Mouse (Mus musculus) cerebellum, adult 9-10 months (tissue): ENCODE measurements around the gene Sqstm1.

Source experiments
- DNase-seq: peaks from one replicate; pipeline ENCODE4 v3.0.0; 2022

Gene Sqstm1

GRCm38 (mm10) chr11:50210505-50211151 lies at the start of gene Sqstm1, which contains the start of gene Mgat4b:
TSS of gene Sqstm1 (minus strand) at chr11:50210827.
TSS of gene Mgat4b (plus strand) at chr11:50210890.
- DNase-seq, result peak; percentile 84

GRCm38 (mm10) chr11:50258310-50258709 lies 47.7 kb upstream of the Sqstm1 start:
- no peak for DNase-seq

DNA sequence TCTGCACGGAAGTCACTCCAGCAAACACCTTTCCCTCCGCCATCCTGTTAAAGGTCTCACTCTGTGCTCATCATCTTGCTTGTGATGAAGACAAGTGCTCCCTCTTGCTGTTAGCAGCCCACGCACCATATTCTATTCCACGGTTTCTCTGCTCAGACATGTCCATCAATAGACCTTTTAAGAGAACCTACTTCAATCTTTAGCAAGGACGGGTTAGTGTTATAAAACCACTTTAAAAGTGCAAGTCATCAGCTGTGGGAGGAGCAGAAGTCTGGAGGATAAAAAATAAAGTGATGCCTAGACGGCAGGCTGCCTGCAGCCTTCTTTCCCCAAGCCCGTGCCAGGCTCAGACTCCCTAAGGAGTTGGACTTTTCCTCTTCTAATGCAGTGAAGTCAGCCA lies 46.0 kb upstream of the Sqstm1 start:
- DNase-seq, result no peak

GRCm38 (mm10) chr11:50254010-50254580 lies 43.5 kb upstream of the Sqstm1 start:
- DNase-seq, result peak; percentile 62

GRCm38 (mm10) chr11:50253393-50253792 lies 42.8 kb upstream of the Sqstm1 start:
- DNase-seq, result no peak

- DNase-seq, result no peak
These were observed 42.1 kb upstream of the Sqstm1 start for GRCm38 (mm10) chr11:50252684-50253265.

DNA sequence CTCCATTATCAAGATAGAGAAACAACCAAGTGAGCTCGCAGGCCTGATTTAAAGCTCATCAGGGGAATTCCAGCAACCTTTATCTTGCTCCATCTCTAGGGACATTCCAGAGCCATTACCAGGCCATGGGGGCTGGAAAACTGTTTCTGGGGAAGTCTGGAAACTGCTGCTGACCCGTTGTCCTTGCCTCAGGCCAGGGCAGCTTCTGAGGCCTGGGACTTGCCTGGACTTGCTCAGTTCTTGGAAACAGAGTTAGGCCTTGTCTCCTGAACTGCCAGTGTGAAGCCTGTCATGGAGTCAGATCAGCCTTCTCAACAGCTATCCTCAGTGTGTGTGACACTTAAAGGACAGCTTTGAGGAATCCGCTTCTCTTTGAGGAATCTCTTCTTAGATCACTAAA lies 41.5 kb upstream of the Sqstm1 start:
- DNase-seq, result no peak

- DNase-seq, result no peak
These were observed 38.0 kb upstream of the Sqstm1 start for GRCm38 (mm10) chr11:50248473-50249171.

DNA sequence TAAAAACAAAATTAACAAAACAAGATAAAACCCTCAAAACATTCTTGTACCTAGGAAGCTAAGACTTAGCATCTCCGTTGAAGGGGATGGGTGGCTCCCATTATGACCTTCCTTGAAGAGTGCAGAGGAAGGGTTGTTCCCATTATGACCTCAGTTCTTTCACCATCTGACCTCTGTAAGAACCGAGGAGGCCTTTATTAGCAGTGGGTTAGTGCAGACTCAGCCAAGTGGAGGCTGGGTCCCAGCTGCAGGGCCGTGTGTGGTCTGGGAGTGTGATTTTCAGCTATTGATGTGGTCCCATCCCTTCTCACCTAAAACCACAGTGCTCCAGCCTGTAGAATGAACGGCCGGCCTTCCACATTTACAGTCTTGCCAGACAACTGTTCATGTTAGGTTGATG lies 34.6 kb upstream of the Sqstm1 start:
- no peak for DNase-seq

DNA sequence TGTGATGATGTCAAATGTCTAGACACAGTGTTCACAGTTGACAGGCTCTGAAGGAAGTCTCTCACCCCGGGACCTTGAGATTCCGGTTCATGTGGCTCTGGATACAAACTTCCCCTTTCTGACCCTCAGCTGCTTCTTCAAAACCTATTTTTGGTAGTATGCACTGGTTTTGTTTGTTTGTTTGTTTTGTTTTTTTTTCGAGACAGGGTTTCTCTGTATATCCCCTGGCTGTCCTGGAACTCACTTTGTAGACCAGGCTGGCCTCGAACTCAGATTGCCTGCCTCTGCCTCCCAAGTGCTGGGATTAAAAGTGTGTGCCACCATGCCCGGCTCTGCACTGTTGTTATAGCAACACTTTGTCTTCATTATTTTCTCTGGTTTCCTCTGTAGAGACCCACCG lies 33.3 kb upstream of the Sqstm1 start:
- DNase-seq, result no peak

DNA sequence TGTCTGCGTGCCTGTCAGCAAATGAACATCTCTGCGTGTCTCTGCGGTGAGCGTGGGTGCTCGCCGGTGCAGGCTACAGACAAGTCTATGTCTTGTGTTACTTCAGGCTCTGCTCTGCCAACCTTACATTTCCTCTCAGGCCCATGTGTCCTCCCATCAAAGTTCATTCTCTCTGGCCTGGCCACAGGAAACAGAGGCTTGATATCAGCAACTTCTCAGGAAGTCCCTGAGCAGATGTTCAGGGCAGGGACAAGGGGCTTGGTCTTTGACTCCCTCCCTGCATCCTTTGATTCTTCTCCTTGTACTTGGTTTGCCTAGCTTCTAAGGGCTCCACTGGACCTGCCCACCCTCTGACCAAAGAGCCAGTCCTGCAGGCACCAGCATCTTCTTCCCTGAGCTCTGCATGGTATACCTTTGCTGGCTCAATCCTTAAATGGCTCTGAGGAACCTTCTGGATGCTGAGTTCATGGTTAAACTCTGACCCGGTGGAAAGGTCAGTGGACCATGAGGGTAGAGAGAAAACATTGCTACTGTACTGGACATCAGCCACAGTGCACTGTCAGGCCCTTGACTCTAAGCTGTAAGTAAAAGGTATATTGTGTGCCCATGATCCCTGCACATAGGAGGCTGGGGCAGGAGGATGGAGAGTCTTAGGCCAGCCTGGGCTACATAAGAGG lies 29.7 kb upstream of the Sqstm1 start:
- no peak for DNase-seq

- no peak for DNase-seq
These were observed 28.5 kb upstream of the Sqstm1 start for GRCm38 (mm10) chr11:50238821-50239791.

DNA sequence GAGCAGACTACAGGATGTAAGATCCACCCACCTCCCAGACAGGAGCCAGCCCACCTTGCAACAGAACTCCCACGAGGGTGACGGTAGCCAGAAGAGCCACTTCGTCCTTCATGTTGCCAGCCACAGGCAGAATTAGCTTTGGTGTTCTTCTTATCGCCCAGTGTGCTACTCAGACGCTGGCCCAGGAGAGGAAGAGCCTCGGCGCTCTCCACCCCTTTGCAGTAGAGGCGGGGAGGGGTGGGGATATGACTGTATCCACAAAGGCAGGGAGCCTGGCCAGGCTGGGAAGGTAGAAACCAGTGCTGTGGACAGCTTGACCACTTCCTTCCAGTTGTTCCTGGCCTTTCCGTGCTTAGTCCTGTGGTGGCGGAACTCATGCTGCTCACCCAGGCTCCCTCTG lies 27.7 kb upstream of the Sqstm1 start, which contains the start of gene Ltc4s:
Ltc4s (minus strand) TSS at position 293 of the 400 bp plus-strand sequence.
- DNase-seq, result no peak

DNA sequence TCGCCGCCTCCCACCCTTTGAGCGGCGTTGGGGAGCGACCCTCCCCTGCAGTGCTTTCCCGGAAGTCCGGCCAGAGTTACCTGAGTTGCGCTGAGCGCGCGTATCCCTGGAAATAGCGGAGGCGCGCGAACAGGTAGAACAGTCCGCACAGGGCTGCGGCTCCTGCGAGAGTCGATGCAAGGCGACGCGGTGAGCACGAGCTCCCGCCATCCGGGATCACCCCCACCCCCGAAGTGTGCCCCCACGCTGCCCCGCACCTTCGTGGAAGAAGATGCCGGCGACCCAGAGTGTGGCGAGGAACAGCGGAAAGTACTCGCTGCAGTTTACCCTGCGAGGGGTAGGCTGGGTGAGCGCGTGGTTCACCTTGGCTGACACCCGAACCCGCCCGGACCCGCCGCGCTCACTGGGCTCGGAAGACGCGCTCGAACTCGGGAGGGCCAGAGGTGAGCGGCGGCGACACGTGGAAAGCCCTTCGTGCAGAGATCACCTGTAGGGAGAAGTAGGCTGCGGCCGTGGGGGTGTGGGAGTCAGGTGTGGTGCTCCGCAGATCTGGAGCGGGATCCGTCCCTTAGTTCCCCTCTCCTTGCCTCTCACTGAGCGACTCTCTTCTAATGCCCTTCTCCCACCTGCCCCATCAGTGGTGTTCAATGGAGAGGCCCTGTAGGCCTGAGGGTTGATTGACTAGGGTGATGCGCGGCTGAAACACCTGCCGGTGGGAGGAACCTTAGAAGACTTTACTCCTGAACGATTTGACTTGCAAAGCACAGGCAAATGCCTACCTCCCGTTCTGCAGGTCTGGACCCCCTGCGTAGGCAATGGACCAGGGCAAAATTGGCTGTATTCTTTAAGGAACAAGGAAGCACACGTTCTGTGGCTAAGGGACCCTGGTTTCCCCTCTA lies 26.6 kb upstream of the Sqstm1 start:
- peak; percentile 47 for DNase-seq

DNA sequence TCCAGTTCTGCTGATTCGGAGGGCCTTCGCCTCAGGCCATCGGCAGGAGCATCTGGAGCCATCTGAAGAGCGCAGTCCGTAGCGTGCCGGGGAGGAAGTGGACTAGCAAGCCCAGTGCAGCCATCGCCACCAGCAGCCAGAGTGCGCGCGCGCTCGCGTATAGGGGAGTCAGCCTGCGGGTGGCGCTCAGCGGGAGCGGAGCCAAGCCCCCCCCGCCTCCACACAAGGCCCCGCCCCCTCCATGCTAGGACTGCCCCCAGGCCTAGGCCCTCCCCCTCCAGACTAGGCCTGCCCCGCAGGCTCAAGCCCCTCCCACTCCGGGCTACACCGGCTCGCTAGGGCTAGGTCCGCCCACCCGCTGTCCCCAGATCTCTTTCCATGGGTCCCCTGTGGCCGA lies 25.9 kb upstream of the Sqstm1 start:
- peak; percentile 76 for DNase-seq

DNA sequence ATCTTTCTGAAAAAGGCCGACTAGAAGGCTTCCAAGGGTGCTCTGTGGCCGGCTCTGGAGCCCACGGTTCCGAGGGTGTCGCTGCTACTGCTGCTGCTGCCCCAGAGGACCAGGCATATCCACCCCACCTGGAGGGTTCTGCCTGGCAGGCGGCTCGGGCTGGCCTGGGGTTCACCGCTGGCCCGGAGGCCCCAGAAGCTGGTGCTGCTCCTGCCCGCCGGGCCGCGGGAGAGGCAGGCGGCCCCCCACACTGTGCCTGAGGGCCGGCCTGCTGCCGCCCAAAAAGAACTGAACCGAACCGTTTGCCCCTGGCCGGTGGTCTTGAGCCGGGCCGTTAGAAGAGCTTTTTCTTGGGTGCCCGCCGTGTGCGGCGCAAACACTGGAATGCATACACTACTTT lies 24.0 kb upstream of the Sqstm1 start:
- DNase-seq, result no peak

GRCm38 (mm10) chr11:50233993-50234392 lies 23.4 kb upstream of the Sqstm1 start:
- DNase-seq, result peak; percentile 35

- DNase-seq, result peak; percentile 34
These were observed 22.4 kb upstream of the Sqstm1 start for GRCm38 (mm10) chr11:50233022-50233421.

- DNase-seq, result peak; percentile 85
These were observed 20.8 kb upstream of the Sqstm1 start for GRCm38 (mm10) chr11:50231411-50231810.

- peak; percentile 57 for DNase-seq
These were observed 20.1 kb upstream of the Sqstm1 start for GRCm38 (mm10) chr11:50230481-50231304.
